Mouse (Mus musculus): ENCODE measurements around the gene Cbarp. TPM values are rescaled to one million over a fixed set of nuclear protein-coding genes. Genes with fewer than 3 reads are reported as not detected.

Gene Cbarp
- 1.4 and 1.8 TPM in 2 replicates for polyA plus RNA-seq (2012; rRNA removed)

DNA sequence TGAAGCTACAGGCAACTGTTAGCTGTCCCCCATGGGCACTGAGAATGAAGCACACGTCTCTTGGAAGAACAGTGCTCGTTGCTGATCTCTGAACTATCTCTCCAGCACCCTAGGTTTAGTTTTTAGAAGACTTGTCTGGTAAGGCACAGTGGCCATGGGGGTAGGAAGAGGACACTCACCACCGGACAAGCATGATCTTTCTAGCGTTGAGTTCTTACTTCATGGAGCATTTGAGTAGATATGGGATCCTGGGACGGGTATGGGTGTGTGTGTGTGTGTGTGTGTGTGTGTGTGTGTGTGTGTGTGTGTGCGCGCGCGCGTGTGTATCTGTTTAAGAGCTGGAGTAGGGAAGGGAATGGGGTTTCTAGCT is at the start of gene Cbarp:
Cbarp (minus strand) TSS at position 170 of the 370 bp plus-strand sequence.

DNA sequence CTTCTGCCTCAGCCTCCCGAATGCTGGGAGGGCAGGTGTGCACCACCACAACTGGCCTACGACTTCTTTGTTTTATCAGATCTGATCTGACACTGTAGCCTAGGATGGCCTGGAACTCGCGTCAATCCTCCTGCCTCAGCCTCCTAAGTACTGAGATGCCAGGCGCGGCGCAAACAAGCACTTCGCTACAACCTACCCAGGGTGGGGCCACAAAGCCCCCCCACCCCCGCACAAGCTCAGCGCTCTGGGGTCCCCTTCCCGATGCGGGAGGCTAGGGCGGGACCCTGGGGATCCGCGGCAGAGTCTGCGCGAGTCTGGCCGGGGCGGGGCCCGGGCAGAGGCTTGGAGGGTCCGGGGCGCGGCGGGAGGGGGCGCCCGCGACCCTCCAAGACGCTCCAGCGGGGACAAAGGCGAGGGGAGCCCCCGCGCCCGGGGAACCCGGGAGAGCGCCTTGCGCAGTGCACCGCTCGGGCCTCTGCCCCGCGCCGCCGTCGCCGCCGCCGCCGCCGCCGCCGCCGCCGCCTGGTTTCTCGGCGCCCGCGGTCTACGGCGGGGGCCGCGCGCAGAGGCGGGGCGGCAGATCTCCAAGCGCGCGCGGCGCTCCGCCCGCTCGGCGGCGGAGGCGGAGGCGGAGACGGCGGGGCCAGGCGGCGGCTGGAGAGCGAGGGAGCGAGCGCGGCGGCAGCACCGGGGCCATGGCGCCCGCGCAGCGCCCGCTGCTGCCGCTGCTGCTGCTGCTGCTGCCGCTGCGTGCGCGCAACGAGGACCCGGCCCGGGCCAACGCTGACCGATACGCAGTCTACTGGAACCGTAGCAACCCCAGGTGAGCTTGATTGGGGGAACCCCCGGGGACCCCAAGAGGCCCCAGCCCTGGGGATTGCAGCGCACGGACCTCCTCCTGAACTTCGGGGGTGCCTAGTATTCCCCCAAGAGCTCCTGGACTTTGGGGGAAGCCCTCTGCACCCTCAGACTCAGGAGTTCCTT is 38.7 kb upstream of the Cbarp start, which contains the start of gene Efna2:
Efna2 (plus strand) TSS at position 415 of the 984 bp plus-strand sequence.

DNA sequence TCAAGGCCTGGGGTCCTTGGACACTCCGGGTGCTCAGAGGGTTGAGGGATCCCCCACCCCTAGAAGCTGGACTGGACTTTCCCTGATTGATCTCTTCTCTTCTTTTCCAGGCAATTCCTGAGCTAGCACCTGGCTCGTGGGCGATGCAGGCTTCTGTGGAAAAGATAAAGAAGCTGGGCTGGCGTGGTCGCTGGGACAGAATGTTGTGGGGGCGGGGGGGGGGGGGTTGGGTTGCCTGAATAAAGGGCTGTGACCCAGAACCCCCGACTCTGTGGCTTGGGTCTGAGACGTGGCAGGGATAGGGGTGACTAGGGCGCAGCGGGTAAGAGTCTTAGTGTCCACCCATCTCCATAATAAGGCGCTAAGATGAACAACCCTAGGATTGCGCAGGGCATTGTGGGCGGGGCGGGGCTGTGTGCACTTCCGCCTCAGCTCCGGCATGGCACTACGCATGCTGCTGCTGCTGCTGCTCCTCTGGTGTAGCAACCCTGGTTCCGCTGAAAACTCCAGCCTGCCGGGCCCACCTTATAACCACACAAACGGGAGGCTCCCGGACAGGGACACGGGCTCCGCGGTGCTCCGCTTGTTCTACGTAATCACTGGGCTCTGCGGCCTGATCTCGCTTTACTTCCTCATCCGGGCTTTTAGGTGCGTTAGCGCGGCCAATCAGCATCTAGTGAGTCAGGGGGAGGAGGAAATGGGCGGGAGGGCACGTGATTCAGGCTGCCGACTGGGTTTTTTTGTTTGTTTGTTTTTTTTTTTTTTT is 32.1 kb upstream of the Cbarp start, which contains the start of gene 1600002K03Rik:
1600002K03Rik (plus strand) TSS at position 418 of the 766 bp plus-strand sequence.

DNA sequence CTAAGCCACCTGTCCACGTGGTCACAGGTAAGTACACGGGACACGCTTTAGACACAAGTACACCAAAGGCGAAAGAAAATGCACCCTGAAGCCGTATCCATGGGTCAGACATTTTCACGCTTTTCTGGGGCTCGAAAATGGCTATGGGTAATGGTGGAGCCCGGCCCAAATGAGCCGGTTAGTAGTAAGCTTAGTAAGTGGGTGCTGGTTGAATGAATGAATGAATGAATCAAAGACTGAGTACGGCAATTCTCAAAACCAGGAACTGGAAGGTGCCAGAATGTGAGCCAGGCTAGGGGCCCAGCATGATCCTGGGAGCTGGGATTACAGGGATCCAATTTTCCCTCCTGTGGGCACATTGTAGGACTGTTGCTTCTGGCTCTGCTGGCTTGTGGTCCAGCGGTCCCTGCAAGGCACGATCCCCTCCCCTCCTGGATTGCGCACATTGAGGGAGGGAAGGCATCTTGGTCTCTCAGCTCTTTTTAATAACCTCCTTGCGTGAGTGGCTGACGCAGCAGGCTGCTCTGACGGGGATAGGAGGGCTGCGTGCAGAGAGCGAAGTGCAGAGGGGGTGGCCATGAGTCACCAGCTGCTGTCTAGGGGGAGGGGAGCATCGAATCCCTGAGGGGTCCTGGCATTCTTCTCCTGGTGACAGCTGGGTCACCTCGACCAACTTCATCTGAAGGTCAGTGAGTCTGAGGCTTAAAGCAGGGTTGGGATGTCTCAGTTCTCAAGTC is 24.9 kb upstream of the Cbarp start, which contains the start of gene Cirbp:
Cirbp (plus strand) TSS at position 594 of the 737 bp plus-strand sequence.

DNA sequence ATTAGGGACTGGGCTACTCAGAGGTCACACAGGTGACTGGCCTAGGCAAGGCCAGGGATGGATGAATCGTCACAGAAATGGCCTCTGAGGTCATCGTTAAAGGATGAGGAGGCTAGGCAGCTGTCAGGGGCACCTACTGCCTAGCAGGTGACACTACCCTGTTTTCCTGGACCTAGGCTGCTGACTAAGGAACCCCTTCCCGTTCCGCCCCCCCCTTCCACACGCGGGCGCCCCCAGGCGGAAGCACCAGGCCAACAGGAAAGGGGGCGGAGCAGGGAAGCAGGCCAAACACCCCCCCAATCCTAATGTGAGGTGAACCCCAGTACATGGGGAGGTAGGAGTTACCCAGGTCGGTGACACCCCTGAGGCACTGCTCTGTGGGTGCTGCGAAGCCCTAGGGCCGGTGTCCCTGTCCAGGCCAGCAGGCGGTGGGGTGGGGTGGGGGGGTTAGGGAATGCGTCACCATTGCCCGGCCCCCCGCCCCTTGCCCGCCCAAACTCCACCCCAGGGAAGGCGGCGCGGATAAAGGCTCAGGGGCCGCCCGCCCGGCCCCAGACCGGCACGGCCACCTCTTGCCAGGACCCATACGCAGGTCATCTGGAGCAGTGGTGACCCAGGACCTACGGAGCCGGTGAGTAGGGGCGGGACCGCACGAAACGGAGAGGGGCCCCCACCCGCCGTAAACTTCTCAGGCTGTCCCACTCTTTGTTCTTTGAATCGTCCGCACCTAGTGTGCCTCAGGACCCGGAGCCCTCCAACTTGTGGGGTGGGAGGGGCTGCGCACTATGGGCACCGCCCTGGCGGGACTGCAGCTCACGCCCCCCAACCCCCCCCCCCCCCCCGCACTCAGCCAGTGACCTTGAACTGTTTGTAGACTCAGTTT is 7.3 kb upstream of the Cbarp start, which contains the start of gene Midn:
Midn (plus strand) TSS at position 554 of the 883 bp plus-strand sequence.

DNA sequence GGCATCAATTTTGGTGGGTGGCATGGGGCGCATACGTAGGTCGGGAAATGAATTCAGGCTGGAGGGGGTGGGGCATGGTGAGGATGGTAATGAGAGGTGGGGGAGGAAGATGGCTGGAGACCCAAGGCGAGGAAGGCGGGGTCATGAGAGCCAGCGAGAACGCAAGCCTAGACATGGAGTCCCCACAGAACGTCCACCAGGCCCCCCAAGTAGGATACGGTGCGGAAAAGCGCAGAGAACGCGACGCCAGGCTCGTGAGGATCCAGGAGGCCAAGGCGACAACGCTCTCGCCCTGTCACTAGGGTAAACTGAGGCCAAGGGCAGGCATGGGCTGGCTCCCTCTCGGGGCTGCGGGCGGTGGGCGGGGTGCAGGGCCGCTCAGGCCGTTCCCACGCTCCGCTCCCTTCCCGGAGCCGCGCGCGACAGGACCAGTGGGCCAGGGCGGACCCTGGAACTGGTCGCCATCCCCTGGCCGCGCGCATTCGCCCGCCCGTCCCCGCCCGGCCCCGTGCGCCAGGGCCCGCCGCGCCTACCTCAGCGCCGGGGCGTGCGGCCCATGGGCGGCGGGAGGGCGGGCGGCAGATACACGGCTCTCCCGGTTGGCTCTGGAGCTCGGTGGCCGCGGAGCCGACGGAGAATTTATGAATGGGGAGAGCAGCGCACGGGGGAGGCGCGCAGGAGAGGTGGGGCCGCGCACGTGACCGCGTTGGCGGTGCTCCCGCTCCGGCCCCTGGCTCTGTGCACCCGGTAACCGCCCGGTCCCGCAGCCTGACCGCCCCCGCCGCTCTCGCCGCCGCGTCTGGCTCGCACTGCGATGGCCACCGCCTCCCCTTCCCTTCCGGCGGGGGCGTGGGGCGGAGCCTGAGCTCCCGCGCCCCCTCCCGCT is 1.8 kb downstream of the Cbarp start, which contains the start of gene Atp5d:
Atp5d (plus strand) TSS at position 80 of the 886 bp plus-strand sequence.

DNA sequence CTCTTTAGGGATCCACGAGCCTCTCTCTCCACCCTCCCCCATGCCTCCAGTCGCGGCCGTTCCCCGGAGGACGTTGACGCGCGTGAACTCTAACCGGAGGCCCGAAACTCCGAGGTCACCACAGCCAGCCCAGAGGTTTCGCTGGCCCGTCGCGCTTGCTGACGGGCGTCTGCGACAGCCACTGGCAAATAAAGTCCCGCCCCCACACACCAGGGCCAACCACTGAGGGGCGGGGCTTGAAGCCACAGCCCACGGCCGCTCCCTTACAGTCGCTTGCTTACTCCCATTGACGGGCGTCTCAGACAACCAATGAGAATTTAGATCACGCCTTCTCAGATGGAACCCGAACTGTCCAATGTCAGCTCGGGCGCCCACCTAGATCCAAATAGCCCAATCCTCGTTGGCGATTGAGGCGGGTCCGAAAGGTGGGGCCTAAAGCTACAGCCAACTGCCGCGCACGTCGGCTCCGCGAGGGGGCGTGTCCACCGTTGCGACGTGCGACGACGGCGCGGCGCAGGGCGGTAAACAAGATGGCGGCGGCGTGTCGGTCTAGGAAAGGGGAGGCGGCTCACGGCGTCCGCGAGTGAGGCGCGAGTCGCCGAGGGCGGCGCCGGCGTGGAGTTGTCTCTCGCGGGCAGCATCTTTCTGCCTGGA is 25.2 kb downstream of the Cbarp start, which contains the start of gene Stk11:
Stk11 (plus strand) TSS at position 514 of the 654 bp plus-strand sequence.

DNA sequence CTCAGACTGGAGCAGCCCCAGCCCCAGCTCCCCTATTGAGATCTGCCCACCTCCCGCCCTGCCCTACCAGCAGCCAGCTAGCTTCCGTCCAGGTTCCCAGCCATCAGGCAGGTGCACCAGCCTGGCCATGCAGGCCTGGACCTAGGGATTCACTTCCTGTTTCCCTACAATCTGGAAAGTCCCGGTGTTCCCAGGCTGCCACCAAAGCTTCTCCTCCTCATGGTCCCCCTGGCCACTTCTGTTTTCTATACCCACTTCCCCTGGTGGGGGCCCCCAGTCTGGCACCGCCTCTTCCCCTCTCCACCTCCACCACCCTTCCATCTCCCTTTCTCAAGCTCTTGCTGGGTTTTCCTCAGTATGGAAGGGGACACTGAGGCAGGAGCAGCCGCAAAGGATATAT is 35.2 kb downstream of the Cbarp start, which contains the start of gene Sbno2:
Sbno2 (minus strand) TSS at position 112 of the 400 bp plus-strand sequence.

Other genes with a start within 250 kb of the Cbarp start
- gene Cfd, start 250.0 kb downstream of the Cbarp start, polyA plus RNA-seq (2012; rRNA removed), result 0.03 TPM in 1 of 2 replicates, not detected in the other
- 11.7 and 12.4 TPM in 2 replicates for gene Med16, start 231.9 kb downstream of the Cbarp start, polyA plus RNA-seq (2012; rRNA removed)
- not detected in 2 replicates for gene Gm26602, start 230.0 kb downstream of the Cbarp start, polyA plus RNA-seq (2012; rRNA removed)
- 0.23 and 0.24 TPM in 2 replicates for gene Kiss1r, start 223.9 kb downstream of the Cbarp start, polyA plus RNA-seq (2012; rRNA removed)
- gene R3hdm4, start 219.6 kb downstream of the Cbarp start, polyA plus RNA-seq (2012; rRNA removed), result 28.2 and 33.7 TPM in 2 replicates
- gene Arid3a, start 213.8 kb downstream of the Cbarp start, polyA plus RNA-seq (2012; rRNA removed), result 4.7 and 5.8 TPM in 2 replicates
- gene Wdr18, start 180.7 kb downstream of the Cbarp start, polyA plus RNA-seq (2012; rRNA removed), result 22.7 and 23.6 TPM in 2 replicates
- gene Grin3b, start 170.1 kb downstream of the Cbarp start, polyA plus RNA-seq (2012; rRNA removed), result 0.02 and 0.05 TPM in 2 replicates
- 49.9 and 57.6 TPM in 2 replicates for gene Tmem259, start 156.5 kb downstream of the Cbarp start, polyA plus RNA-seq (2012; rRNA removed)
- 13.6 and 16.7 TPM in 2 replicates for gene Cnn2, start 152.3 kb downstream of the Cbarp start, polyA plus RNA-seq (2012; rRNA removed)
- 8.8 and 11.5 TPM in 2 replicates for gene Abca7, start 144.3 kb downstream of the Cbarp start, polyA plus RNA-seq (2012; rRNA removed)
- gene Arhgap45, start 124.2 kb downstream of the Cbarp start, polyA plus RNA-seq (2012; rRNA removed), result 17.5 and 19.8 TPM in 2 replicates
- 118 and 119 TPM in 2 replicates for gene Polr2e, start 101.0 kb downstream of the Cbarp start, polyA plus RNA-seq (2012; rRNA removed)
- gene Gpx4, start 93.7 kb downstream of the Cbarp start, polyA plus RNA-seq (2012; rRNA removed), result 378 and 411 TPM in 2 replicates
- 8.9 and 9.8 TPM in 2 replicates for gene Sbno2, start 35.3 kb downstream of the Cbarp start, polyA plus RNA-seq (2012; rRNA removed)
- 88.1 and 91.3 TPM in 2 replicates for gene Stk11, start 25.0 kb downstream of the Cbarp start, polyA plus RNA-seq (2012; rRNA removed)
- 174 and 199 TPM in 2 replicates for gene Atp5d, start 2.2 kb downstream of the Cbarp start, polyA plus RNA-seq (2012; rRNA removed)
- gene Midn, start 7.4 kb upstream of the Cbarp start, polyA plus RNA-seq (2012; rRNA removed), result 8.2 and 9.9 TPM in 2 replicates
- gene Cirbp, start 25.1 kb upstream of the Cbarp start, polyA plus RNA-seq (2012; rRNA removed), result 19.1 and 20.7 TPM in 2 replicates
- gene 1600002K03Rik, start 32.1 kb upstream of the Cbarp start, polyA plus RNA-seq (2012; rRNA removed), result 8.6 TPM in 2 replicates
- 0.37 and 0.46 TPM in 2 replicates for gene Efna2, start 38.6 kb upstream of the Cbarp start, polyA plus RNA-seq (2012; rRNA removed)
- 18.1 and 18.9 TPM in 2 replicates for gene Mum1, start 85.6 kb upstream of the Cbarp start, polyA plus RNA-seq (2012; rRNA removed)
- 170 and 176 TPM in 2 replicates for gene Ndufs7, start 108.3 kb upstream of the Cbarp start, polyA plus RNA-seq (2012; rRNA removed)
- gene Gamt, start 120.2 kb upstream of the Cbarp start, polyA plus RNA-seq (2012; rRNA removed), result 31.8 and 38.8 TPM in 2 replicates
- 77.1 and 86.4 TPM in 2 replicates for gene Dazap1, start 120.7 kb upstream of the Cbarp start, polyA plus RNA-seq (2012; rRNA removed)
- 2,101 and 2,143 TPM in 2 replicates for gene Rps15, start 151.6 kb upstream of the Cbarp start, polyA plus RNA-seq (2012; rRNA removed)
- gene Apc2, start 155.1 kb upstream of the Cbarp start, polyA plus RNA-seq (2012; rRNA removed), result 0.02 and 0.09 TPM in 2 replicates
- gene 2310011J03Rik, start 179.7 kb upstream of the Cbarp start, polyA plus RNA-seq (2012; rRNA removed), result 22.5 and 25.2 TPM in 2 replicates
- gene Pcsk4, start 188.7 kb upstream of the Cbarp start, polyA plus RNA-seq (2012; rRNA removed), result 5.6 and 6.8 TPM in 2 replicates
- gene Reep6, start 189.1 kb upstream of the Cbarp start, polyA plus RNA-seq (2012; rRNA removed), result 18.7 and 23.4 TPM in 2 replicates
- gene Adamtsl5, start 207.6 kb upstream of the Cbarp start, polyA plus RNA-seq (2012; rRNA removed), result 1.6 and 1.7 TPM in 2 replicates
- 0.13 and 0.15 TPM in 2 replicates for gene Plk5, start 215.6 kb upstream of the Cbarp start, polyA plus RNA-seq (2012; rRNA removed)
- 3.0 and 3.5 TPM in 2 replicates for gene Mex3d, start 246.8 kb upstream of the Cbarp start, polyA plus RNA-seq (2012; rRNA removed)

Measured in liver, embryonic 14 days (tissue).